Mouse (Mus musculus): ENCODE measurements at regions not wholly inside any gene's neighbourhood (a gene's known extent, or its start where the extent isn't known, plus 50 kb on each side); places are given as distances from the start of the nearest gene placed in this dataset.

DNA sequence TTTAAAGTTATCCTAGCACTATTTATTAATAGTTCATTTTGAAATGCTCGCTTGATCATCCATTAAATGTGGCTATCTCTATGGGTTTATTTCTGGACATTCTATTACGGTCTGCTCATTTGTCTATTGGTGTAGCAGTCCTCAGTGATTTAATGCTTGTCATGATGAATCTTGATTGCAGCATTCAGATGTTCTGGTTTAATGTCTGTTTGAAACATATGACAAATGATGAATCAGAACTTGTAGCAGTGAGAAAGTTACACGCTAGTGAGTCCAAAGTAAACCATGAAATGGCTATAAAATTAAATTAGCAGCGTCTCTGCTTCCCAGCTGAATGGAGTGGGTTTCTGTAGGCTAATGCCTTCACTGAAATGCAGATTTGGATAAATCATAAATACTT, 81.8 kb downstream of the Edn1 start:
- H3K27me3 ChIP-seq (ENCODE audit: control insufficient read depth, insufficient read depth, low read length) = no peaks in the 10 kb centered on the region
- 95% methylated on average over 4 of the region's 4 CpGs for WGBS
- H3K4me1 ChIP-seq (ENCODE audit: control insufficient read depth, insufficient read depth, low read length) = no peaks in the 10 kb centered on the region
- no peak overlapping the region for H3K27ac ChIP-seq (replicated peaks; ENCODE audit: insufficient read depth, low read depth, low read length)
- H3K9ac ChIP-seq (ENCODE audit: low read depth, low read length) = no peak overlapping the region
- no peaks in the 10 kb centered on the region for H3K36me3 ChIP-seq (ENCODE audit: control insufficient read depth, insufficient read depth, low read length)
- no peak overlapping the region for H3K4me3 ChIP-seq (ENCODE audit: insufficient read depth, low read depth, low read length)
- no peak for DNase-seq (ENCODE audit: extremely low read depth, low read depth, low spot score)
- no peaks in the 10 kb centered on the region for H3K79me2 ChIP-seq (ENCODE audit: control insufficient read depth, insufficient read depth, low read length)
- TF ChIP-seq CTCF (IDR thresholded peaks at IDR 0.05; ENCODE audit: low read depth, low read length) (no peak), POLR2A (IDR thresholded peaks at IDR 0.05; ENCODE audit: extremely low read depth, insufficient read depth, low read length) (no peak)

GRCm38 (mm10) chr13:42390389-42390788, 89.1 kb downstream of the Edn1 start:
- Histone ChIP-seq H3K27ac (replicated peaks; ENCODE audit: insufficient read depth, low read depth, low read length) (no peak overlapping the region), H3K27me3 (ENCODE audit: control insufficient read depth, insufficient read depth, low read length) (no peaks in the 10 kb centered on the region), H3K36me3 (ENCODE audit: control insufficient read depth, insufficient read depth, low read length) (no peaks in the 10 kb centered on the region), H3K79me2 (ENCODE audit: control insufficient read depth, insufficient read depth, low read length) (no peaks in the 10 kb centered on the region), H3K4me1 (ENCODE audit: control insufficient read depth, insufficient read depth, low read length) (no peaks in the 10 kb centered on the region), H3K4me3 (ENCODE audit: insufficient read depth, low read depth, low read length) (no peak overlapping the region), H3K9ac (ENCODE audit: low read depth, low read length) (no peak overlapping the region)
- no peak for DNase-seq (ENCODE audit: extremely low read depth, low read depth, low spot score)
- WGBS = 80% methylated on average over 1 of the region's 1 CpGs
- TF ChIP-seq POLR2A (IDR thresholded peaks at IDR 0.05; ENCODE audit: extremely low read depth, insufficient read depth, low read length) = no peak
- TF ChIP-seq CTCF (IDR thresholded peaks at IDR 0.05; ENCODE audit: low read depth, low read length) = no peak

GRCm38 (mm10) chr13:42391330-42392005, 90.2 kb downstream of the Edn1 start:
- H3K9ac ChIP-seq (ENCODE audit: low read depth, low read length) = no peak overlapping the region
- WGBS = 83% methylated on average over 9 of the region's 9 CpGs
- no peak overlapping the region for H3K4me3 ChIP-seq (ENCODE audit: insufficient read depth, low read depth, low read length)
- no peaks in the 10 kb centered on the region for H3K4me1 ChIP-seq (ENCODE audit: control insufficient read depth, insufficient read depth, low read length)
- H3K27ac ChIP-seq (replicated peaks; ENCODE audit: insufficient read depth, low read depth, low read length) = no peak overlapping the region
- no peaks in the 10 kb centered on the region for H3K79me2 ChIP-seq (ENCODE audit: control insufficient read depth, insufficient read depth, low read length)
- TF ChIP-seq CTCF (IDR thresholded peaks at IDR 0.05; ENCODE audit: low read depth, low read length) (no peak), POLR2A (IDR thresholded peaks at IDR 0.05; ENCODE audit: extremely low read depth, insufficient read depth, low read length) (no peak)
- no peaks in the 10 kb centered on the region for H3K36me3 ChIP-seq (ENCODE audit: control insufficient read depth, insufficient read depth, low read length)
- DNase-seq (ENCODE audit: extremely low read depth, low read depth, low spot score) = no peak
- H3K27me3 ChIP-seq (ENCODE audit: control insufficient read depth, insufficient read depth, low read length) = no peaks in the 10 kb centered on the region

DNA sequence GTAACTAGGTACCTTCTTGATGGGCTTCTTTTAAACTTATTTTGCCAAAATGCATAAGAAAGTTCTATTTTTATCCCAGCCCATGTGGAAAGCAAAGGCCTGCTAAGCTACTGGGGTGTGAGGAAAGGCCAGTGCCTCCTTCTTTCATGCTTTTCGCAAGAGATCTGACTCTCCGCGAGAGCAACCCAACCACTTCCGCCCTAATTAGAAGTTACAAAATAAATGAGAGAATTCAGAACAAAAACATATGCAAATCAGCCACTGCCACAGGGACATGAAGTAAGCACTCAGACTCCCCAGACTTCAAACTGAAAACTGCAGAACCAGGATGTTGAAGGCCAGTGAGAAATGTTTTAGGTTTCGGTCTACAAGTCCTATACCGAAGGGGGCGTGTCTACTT, 91.4 kb downstream of the Edn1 start:
- no peak overlapping the region for H3K4me3 ChIP-seq (ENCODE audit: insufficient read depth, low read depth, low read length)
- TF ChIP-seq POLR2A (IDR thresholded peaks at IDR 0.05; ENCODE audit: extremely low read depth, insufficient read depth, low read length) (no peak), CTCF (IDR thresholded peaks at IDR 0.05; ENCODE audit: low read depth, low read length) (no peak)
- no peaks in the 10 kb centered on the region for H3K27me3 ChIP-seq (ENCODE audit: control insufficient read depth, insufficient read depth, low read length)
- no peak overlapping the region for H3K9ac ChIP-seq (ENCODE audit: low read depth, low read length)
- H3K79me2 ChIP-seq (ENCODE audit: control insufficient read depth, insufficient read depth, low read length) = no peaks in the 10 kb centered on the region
- WGBS = 91% methylated on average over 7 of the region's 7 CpGs
- H3K36me3 ChIP-seq (ENCODE audit: control insufficient read depth, insufficient read depth, low read length) = no peaks in the 10 kb centered on the region
- H3K4me1 ChIP-seq (ENCODE audit: control insufficient read depth, insufficient read depth, low read length) = no peaks in the 10 kb centered on the region
- no peak for DNase-seq (ENCODE audit: extremely low read depth, low read depth, low spot score)
- no peak overlapping the region for H3K27ac ChIP-seq (replicated peaks; ENCODE audit: insufficient read depth, low read depth, low read length)

- H3K27me3 ChIP-seq (ENCODE audit: control insufficient read depth, insufficient read depth, low read length) = no peaks in the 10 kb centered on the region
- 66% methylated on average over 2 of the region's 2 CpGs for WGBS
- no peak overlapping the region for H3K4me3 ChIP-seq (ENCODE audit: insufficient read depth, low read depth, low read length)
- no peaks in the 10 kb centered on the region for H3K36me3 ChIP-seq (ENCODE audit: control insufficient read depth, insufficient read depth, low read length)
- H3K27ac ChIP-seq (replicated peaks; ENCODE audit: insufficient read depth, low read depth, low read length) = no peak overlapping the region
- no peak for DNase-seq (ENCODE audit: extremely low read depth, low read depth, low spot score)
- no peak overlapping the region for H3K9ac ChIP-seq (ENCODE audit: low read depth, low read length)
- TF ChIP-seq POLR2A (IDR thresholded peaks at IDR 0.05; ENCODE audit: extremely low read depth, insufficient read depth, low read length) (no peak), CTCF (IDR thresholded peaks at IDR 0.05; ENCODE audit: low read depth, low read length) (no peak)
- no peaks in the 10 kb centered on the region for H3K4me1 ChIP-seq (ENCODE audit: control insufficient read depth, insufficient read depth, low read length)
- no peaks in the 10 kb centered on the region for H3K79me2 ChIP-seq (ENCODE audit: control insufficient read depth, insufficient read depth, low read length)
Observed at GRCm38 (mm10) chr13:42394572-42394971, 93.3 kb downstream of the Edn1 start.

- Histone ChIP-seq H3K36me3 (ENCODE audit: control insufficient read depth, insufficient read depth, low read length) (no peaks in the 10 kb centered on the region), H3K79me2 (ENCODE audit: control insufficient read depth, insufficient read depth, low read length) (no peaks in the 10 kb centered on the region), H3K4me1 (ENCODE audit: control insufficient read depth, insufficient read depth, low read length) (no peaks in the 10 kb centered on the region), H3K27me3 (ENCODE audit: control insufficient read depth, insufficient read depth, low read length) (no peaks in the 10 kb centered on the region), H3K27ac (replicated peaks; ENCODE audit: insufficient read depth, low read depth, low read length) (no peak overlapping the region), H3K9ac (ENCODE audit: low read depth, low read length) (no peak overlapping the region), H3K4me3 (ENCODE audit: insufficient read depth, low read depth, low read length) (no peak overlapping the region)
- WGBS = 51% methylated on average over 2 of the region's 2 CpGs
- no peak for TF ChIP-seq POLR2A (IDR thresholded peaks at IDR 0.05; ENCODE audit: extremely low read depth, insufficient read depth, low read length)
- TF ChIP-seq CTCF (IDR thresholded peaks at IDR 0.05; ENCODE audit: low read depth, low read length) = no peak
- DNase-seq (ENCODE audit: extremely low read depth, low read depth, low spot score) = no peak
Observed at GRCm38 (mm10) chr13:42401513-42401912, 100.2 kb downstream of the Edn1 start.
